Mouse (Mus musculus) E14TG2a.4 (cell line): Measurements from ENCODE around the gene Olfr1240.

Source experiments
- H3K27me3 ChIP-seq: 2 replicates; pipeline ENCODE4 v1.6.1; 2014; ENCODE audit warnings: low read length, control low read depth; ENCODE audit not compliant: insufficient read depth
- H3K36me3 ChIP-seq: 2 replicates; pipeline ENCODE4 v1.6.1; 2014; ENCODE audit warnings: low read length, control low read depth; ENCODE audit not compliant: insufficient read depth
- H3K4me1 ChIP-seq: replicated peaks from 2 replicates; pipeline ENCODE4 v1.6.1; 2014; ENCODE audit warnings: low read depth, low read length, control low read depth
- H3K4me3 ChIP-seq: replicated peaks from 2 replicates; pipeline ENCODE4 v1.5.1; 2014; ENCODE audit warnings: mild to moderate bottlenecking, low read length
- H3K9me3 ChIP-seq: 2 replicates; pipeline ENCODE4 v1.6.1; 2014; ENCODE audit warnings: low read length, control low read depth
- CTCF ChIP-seq: conservative IDR thresholded peaks from 2 replicates; pipeline ENCODE4 v1.5.1; 2014; ENCODE audit warnings: low read length
- NANOG ChIP-seq: IDR thresholded peaks from 2 replicates; pipeline ENCODE4 v1.6.1; 2014; ENCODE audit warnings: borderline replicate concordance, low read length, mixed read lengths
- POU5F1 ChIP-seq: IDR thresholded peaks from 2 replicates; pipeline ENCODE4 v1.6.1; 2014; ENCODE audit warnings: low read length, borderline replicate concordance

The Olfr1240 gene

GRCm38 (mm10) chr2:89442900-89443299 lies at the start of gene Olfr1240:
TSS of gene Olfr1240 (minus strand) at chr2:89443000.
- Histone ChIP-seq H3K4me3 (no peak within 1 kb of the TSS), H3K9me3 (no peaks in the 10 kb centered on the region), H3K36me3 (no peaks in the 10 kb centered on the region), H3K27me3 (no peaks in the 10 kb centered on the region), H3K4me1 (no peaks in the 10 kb centered on the region)
- TF ChIP-seq NANOG (no peak), CTCF (no peak)

- TF ChIP-seq CTCF (no peak), NANOG (no peak), POU5F1 (no peak)
- no peaks in the 10 kb centered on the region for H3K9me3 ChIP-seq
- no peak within 1 kb of the TSS for H3K4me3 ChIP-seq
- no peaks in the 10 kb centered on the region for H3K4me1 ChIP-seq
- no peaks in the 10 kb centered on the region for H3K36me3 ChIP-seq
- H3K27me3 ChIP-seq: no peaks in the 10 kb centered on the region
Observed at GRCm38 (mm10) chr2:89487026-89487425, 44.2 kb upstream of the Olfr1240 start, which contains the start of gene Olfr1241. TSS of gene Olfr1241 (minus strand) at chr2:89487126.

- no peaks in the 10 kb centered on the region for H3K27me3 ChIP-seq
- H3K4me1 ChIP-seq: no peaks in the 10 kb centered on the region
- TF ChIP-seq POU5F1 (no peak), NANOG (no peak), CTCF (no peak)
- no peak within 1 kb of the TSS for H3K4me3 ChIP-seq
- H3K36me3 ChIP-seq: no peaks in the 10 kb centered on the region
- no peaks in the 10 kb centered on the region for H3K9me3 ChIP-seq
Observed at GRCm38 (mm10) chr2:89420307-89420706, 22.5 kb downstream of the Olfr1240 start, which contains the start of gene Olfr1239. TSS of gene Olfr1239 (minus strand) at chr2:89420407.

- H3K9me3 ChIP-seq: no peaks in the 10 kb centered on the region
- TF ChIP-seq CTCF: no peak
- no peak for TF ChIP-seq NANOG
- TF ChIP-seq POU5F1: no peak
- H3K4me3 ChIP-seq: no peak overlapping the region
- no peaks in the 10 kb centered on the region for H3K36me3 ChIP-seq
- no peaks in the 10 kb centered on the region for H3K27me3 ChIP-seq
- no peaks in the 10 kb centered on the region for H3K4me1 ChIP-seq
Observed at GRCm38 (mm10) chr2:89414557-89414956, 28.2 kb downstream of the Olfr1240 start.

GRCm38 (mm10) chr2:89409576-89409975 lies 33.2 kb downstream of the Olfr1240 start, which contains the start of gene Olfr1238:
TSS of gene Olfr1238 (minus strand) at chr2:89409676.
- Histone ChIP-seq H3K4me1 (peaks cover 8% of the 10 kb centered on the region; the same call in 1 of the 2 replicates), H3K9me3 (no peaks in the 10 kb centered on the region), H3K36me3 (no peaks in the 10 kb centered on the region), H3K27me3 (no peaks in the 10 kb centered on the region), H3K4me3 (no peak within 1 kb of the TSS)
- TF ChIP-seq POU5F1 (no peak), NANOG (no peak), CTCF (no peak)

- Histone ChIP-seq H3K9me3 (peaks cover 10% of the 10 kb centered on the region), H3K4me3 (no peak overlapping the region), H3K4me1 (peaks cover 11% of the 10 kb centered on the region), H3K27me3 (no peaks in the 10 kb centered on the region), H3K36me3 (no peaks in the 10 kb centered on the region)
- no peak for TF ChIP-seq CTCF
- no peak for TF ChIP-seq POU5F1
- TF ChIP-seq NANOG: no peak
Observed at GRCm38 (mm10) chr2:89400882-89401281, 41.9 kb downstream of the Olfr1240 start.
